Mouse (Mus musculus): ENCODE measurements at regions not wholly inside any gene's neighbourhood (a gene's known extent, or its start where the extent isn't known, plus 50 kb on each side); places are given as distances from the start of the nearest gene placed in this dataset.

- H3K36me3 ChIP-seq = no peaks in the 10 kb centered on the region
- no peak for ATAC-seq (replicated peaks; ENCODE audit: low FRiP score)
- no peak overlapping the region for H3K9ac ChIP-seq
- H3K27ac ChIP-seq = no peak overlapping the region
- peaks cover 16% of the 10 kb centered on the region; the same call in 1 of the 2 replicates for H3K27me3 ChIP-seq
- H3K4me1 ChIP-seq = 0 out of 2 replicates have a peak, but pooled peaks cover 4% of the 10 kb centered on the region
- H3K4me2 ChIP-seq = no peak overlapping the region
- no peak overlapping the region for H3K4me3 ChIP-seq (replicated peaks)
- 76% methylated on average over 6 of the region's 6 CpGs for WGBS
- H3K9me3 ChIP-seq (replicated peaks) = no peaks in the 10 kb centered on the region
Measured at GRCm38 (mm10) chr1:57201274-57201673, 176.1 kb upstream of the 1700066M21Rik start.

- ATAC-seq (replicated peaks; ENCODE audit: low FRiP score) = no peak
- H3K27me3 ChIP-seq = peaks cover 35% of the 10 kb centered on the region; the same call in 1 of the 2 replicates
- WGBS = 49% methylated on average over 3 of the region's 3 CpGs
- H3K27ac ChIP-seq = no peak overlapping the region
- no peak overlapping the region for H3K4me2 ChIP-seq
- no peak overlapping the region for H3K4me3 ChIP-seq (replicated peaks)
- no peaks in the 10 kb centered on the region for H3K36me3 ChIP-seq
- no peaks in the 10 kb centered on the region for H3K9me3 ChIP-seq (replicated peaks)
- H3K4me1 ChIP-seq = 0 out of 2 replicates have a peak, but pooled peaks cover 4% of the 10 kb centered on the region
- no peak overlapping the region for H3K9ac ChIP-seq
Measured at GRCm38 (mm10) chr1:57204331-57204730, 173.1 kb upstream of the 1700066M21Rik start.

GRCm38 (mm10) chr1:57205198-57205987, 172.0 kb upstream of the 1700066M21Rik start:
- no peak overlapping the region for H3K4me3 ChIP-seq (replicated peaks)
- no peak overlapping the region for H3K9ac ChIP-seq
- peak overlapping the region; percentile 39 for H3K4me2 ChIP-seq
- H3K9me3 ChIP-seq (replicated peaks) = no peaks in the 10 kb centered on the region
- H3K27me3 ChIP-seq = peaks cover 35% of the 10 kb centered on the region; the same call in 1 of the 2 replicates
- 0 out of 2 replicates have a peak, but pooled peaks cover 4% of the 10 kb centered on the region for H3K4me1 ChIP-seq
- no peaks in the 10 kb centered on the region for H3K36me3 ChIP-seq
- ATAC-seq (replicated peaks; ENCODE audit: low FRiP score) = peak; percentile 74; the same call in 1 of the 2 replicates
- WGBS = 7% methylated on average over 9 of the region's 9 CpGs
- H3K27ac ChIP-seq = no peak overlapping the region

- peaks cover 35% of the 10 kb centered on the region; the same call in 1 of the 2 replicates for H3K27me3 ChIP-seq
- no peak overlapping the region for H3K4me2 ChIP-seq
- ATAC-seq (replicated peaks; ENCODE audit: low FRiP score) = no peak
- no peak overlapping the region for H3K9ac ChIP-seq
- 0 out of 2 replicates have a peak, but pooled peaks cover 4% of the 10 kb centered on the region for H3K4me1 ChIP-seq
- no peaks in the 10 kb centered on the region for H3K36me3 ChIP-seq
- H3K27ac ChIP-seq = no peak overlapping the region
- H3K9me3 ChIP-seq (replicated peaks) = no peaks in the 10 kb centered on the region
- 64% methylated on average over 3 of the region's 3 CpGs for WGBS
- no peak overlapping the region for H3K4me3 ChIP-seq (replicated peaks)
Measured at GRCm38 (mm10) chr1:57206496-57206895, 170.9 kb upstream of the 1700066M21Rik start.

- Histone ChIP-seq H3K9ac (no peak overlapping the region), H3K27me3 (peaks cover 35% of the 10 kb centered on the region; the same call in 1 of the 2 replicates), H3K36me3 (no peaks in the 10 kb centered on the region), H3K4me3 (replicated peaks) (no peak overlapping the region), H3K9me3 (replicated peaks) (no peaks in the 10 kb centered on the region), H3K27ac (no peak overlapping the region), H3K4me1 (0 out of 2 replicates have a peak, but pooled peaks cover 4% of the 10 kb centered on the region), H3K4me2 (no peak overlapping the region)
- 13% methylated on average over 1 of the region's 1 CpGs for WGBS
- no peak for ATAC-seq (replicated peaks; ENCODE audit: low FRiP score)
Measured at GRCm38 (mm10) chr1:57206944-57207343, 170.5 kb upstream of the 1700066M21Rik start.

- Histone ChIP-seq H3K4me3 (replicated peaks) (no peak overlapping the region), H3K9me3 (replicated peaks) (no peaks in the 10 kb centered on the region), H3K4me1 (0 out of 2 replicates have a peak, but pooled peaks cover 4% of the 10 kb centered on the region), H3K27ac (no peak overlapping the region), H3K4me2 (no peak overlapping the region), H3K36me3 (no peaks in the 10 kb centered on the region), H3K9ac (no peak overlapping the region), H3K27me3 (peaks cover 34% of the 10 kb centered on the region; the same call in 1 of the 2 replicates)
- ATAC-seq (replicated peaks; ENCODE audit: low FRiP score) = no peak
- WGBS = 84% methylated on average over 9 of the region's 9 CpGs
Measured at GRCm38 (mm10) chr1:57208415-57208814, 169.0 kb upstream of the 1700066M21Rik start.

- WGBS = 74% methylated on average over 2 of the region's 2 CpGs
- Histone ChIP-seq H3K9ac (no peak overlapping the region), H3K4me3 (replicated peaks) (no peak overlapping the region), H3K36me3 (no peaks in the 10 kb centered on the region), H3K27me3 (peaks cover 29% of the 10 kb centered on the region; the same call in 1 of the 2 replicates), H3K4me1 (0 out of 2 replicates have a peak, but pooled peaks cover 4% of the 10 kb centered on the region), H3K27ac (no peak overlapping the region), H3K9me3 (replicated peaks) (no peaks in the 10 kb centered on the region), H3K4me2 (no peak overlapping the region)
- no peak for ATAC-seq (replicated peaks; ENCODE audit: low FRiP score)
Measured at GRCm38 (mm10) chr1:57209281-57209680, 168.1 kb upstream of the 1700066M21Rik start.

GRCm38 (mm10) chr1:57211046-57211445, 166.4 kb upstream of the 1700066M21Rik start:
- no peak overlapping the region for H3K9ac ChIP-seq
- no peak overlapping the region for H3K27ac ChIP-seq
- no peak for ATAC-seq (replicated peaks; ENCODE audit: low FRiP score)
- no peaks in the 10 kb centered on the region for H3K36me3 ChIP-seq
- WGBS = 66% methylated on average over 2 of the region's 2 CpGs
- H3K4me2 ChIP-seq = no peak overlapping the region
- peaks cover 27% of the 10 kb centered on the region; the same call in 1 of the 2 replicates for H3K27me3 ChIP-seq
- no peak overlapping the region for H3K4me3 ChIP-seq (replicated peaks)
- no peaks in the 10 kb centered on the region for H3K9me3 ChIP-seq (replicated peaks)
- H3K4me1 ChIP-seq = no peaks in the 10 kb centered on the region

GRCm38 (mm10) chr1:57213428-57213874, 164.0 kb upstream of the 1700066M21Rik start:
- Histone ChIP-seq H3K4me2 (peak overlapping the region; percentile 39), H3K4me1 (no peaks in the 10 kb centered on the region), H3K9me3 (replicated peaks) (no peaks in the 10 kb centered on the region), H3K27ac (no peak overlapping the region), H3K36me3 (no peaks in the 10 kb centered on the region), H3K4me3 (replicated peaks) (no peak overlapping the region), H3K9ac (no peak overlapping the region), H3K27me3 (peaks cover 10% of the 10 kb centered on the region; the same call in 1 of the 2 replicates)
- 0 out of 2 replicates have a peak, but pooled peaks have one; percentile 22 for ATAC-seq (replicated peaks; ENCODE audit: low FRiP score)
- WGBS = 49% methylated on average over 16 of the region's 16 CpGs

- no peak overlapping the region for H3K27ac ChIP-seq
- no peak for ATAC-seq (replicated peaks; ENCODE audit: low FRiP score)
- 0 out of 2 replicates have a peak, but pooled peaks cover 6% of the 10 kb centered on the region for H3K27me3 ChIP-seq
- H3K4me2 ChIP-seq = no peak overlapping the region
- WGBS = 53% methylated on average over 2 of the region's 2 CpGs
- no peak overlapping the region for H3K4me3 ChIP-seq (replicated peaks)
- H3K4me1 ChIP-seq = no peaks in the 10 kb centered on the region
- H3K9ac ChIP-seq = no peak overlapping the region
- no peaks in the 10 kb centered on the region for H3K9me3 ChIP-seq (replicated peaks)
- no peaks in the 10 kb centered on the region for H3K36me3 ChIP-seq
Measured at GRCm38 (mm10) chr1:57214266-57214665, 163.2 kb upstream of the 1700066M21Rik start.

- H3K36me3 ChIP-seq = no peaks in the 10 kb centered on the region
- no peaks in the 10 kb centered on the region for H3K4me1 ChIP-seq
- H3K9ac ChIP-seq = no peak overlapping the region
- ATAC-seq (replicated peaks; ENCODE audit: low FRiP score) = no peak
- H3K4me2 ChIP-seq = no peak overlapping the region
- no peaks in the 10 kb centered on the region for H3K9me3 ChIP-seq (replicated peaks)
- no peak overlapping the region for H3K27ac ChIP-seq
- 0 out of 2 replicates have a peak, but pooled peaks cover 6% of the 10 kb centered on the region for H3K27me3 ChIP-seq
- H3K4me3 ChIP-seq (replicated peaks) = no peak overlapping the region
- WGBS = 73% methylated on average over 8 of the region's 8 CpGs
Measured at GRCm38 (mm10) chr1:57217656-57218055, 159.8 kb upstream of the 1700066M21Rik start.

- H3K27me3 ChIP-seq = 0 out of 2 replicates have a peak, but pooled peaks cover 6% of the 10 kb centered on the region
- no peak for ATAC-seq (replicated peaks; ENCODE audit: low FRiP score)
- no peaks in the 10 kb centered on the region for H3K9me3 ChIP-seq (replicated peaks)
- no peak overlapping the region for H3K27ac ChIP-seq
- no peak overlapping the region for H3K9ac ChIP-seq
- H3K36me3 ChIP-seq = no peaks in the 10 kb centered on the region
- H3K4me1 ChIP-seq = no peaks in the 10 kb centered on the region
- WGBS = 49% methylated on average over 2 of the region's 2 CpGs
- H3K4me2 ChIP-seq = no peak overlapping the region
- H3K4me3 ChIP-seq (replicated peaks) = no peak overlapping the region
Measured at GRCm38 (mm10) chr1:57218127-57218526, 159.3 kb upstream of the 1700066M21Rik start.

Data from kidney, embryonic 15.5 days (tissue).